Mouse (Mus musculus): ENCODE measurements around the gene Csf2rb2.

DNA sequence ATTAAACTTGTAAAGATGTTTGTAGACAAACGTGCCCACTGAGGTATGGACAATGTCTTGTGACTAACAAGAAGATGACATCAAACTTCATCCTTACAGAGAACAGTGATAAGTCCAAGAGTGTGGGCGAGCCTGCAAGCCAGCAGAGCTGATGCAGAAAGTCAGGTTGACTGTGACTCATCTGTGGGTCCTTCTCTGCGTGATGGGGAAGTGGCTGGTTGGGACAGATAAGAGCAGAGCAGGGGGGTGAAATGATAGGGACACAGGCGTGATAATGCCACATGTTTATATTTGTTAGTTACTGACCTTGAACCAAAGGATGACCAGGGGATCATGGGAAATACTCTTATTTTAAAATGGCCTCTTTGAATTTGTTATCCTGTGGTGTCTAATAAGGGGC, 37.7 kb downstream of the Csf2rb2 start:
- TF ChIP-seq FLI1 (IDR thresholded peaks at IDR 0.05; ENCODE audit: low read length) (no peak), GATA1 (IDR thresholded peaks at IDR 0.05; ENCODE audit: borderline replicate concordance, low read length) (peak; percentile 83; the same call in 1 of the 3 replicates)

Measured in megakaryocyte, embryonic 14.5 days (primary cell).